Mouse (Mus musculus) intestine, embryonic 15.5 days (tissue): ENCODE results near the gene Ppp4c. TPM values are rescaled to one million over a fixed set of nuclear protein-coding genes. Genes with fewer than 3 reads are reported as not detected.

Experiments used
- ATAC-seq: fragments of 200-750 bp; cut with Nextera tagmentation; 2 replicates; pipeline ENCODE4 v1.8.0; 2017; ENCODE audit warnings: moderate TSS enrichment, moderate library complexity
- H3K27ac ChIP-seq: fragments of 300-500 bp; sonication (generic); 2 replicates; pipeline ENCODE4 v1.5.1; 2015; ENCODE audit warnings: mild to moderate bottlenecking, inconsistent platforms
- H3K27me3 ChIP-seq: fragments of 300-500 bp; sonication (generic); replicated peaks from 2 replicates; pipeline ENCODE4 v1.6.1; 2015; ENCODE audit warnings: inconsistent platforms
- H3K36me3 ChIP-seq: fragments of 300-500 bp; sonication (generic); 2 replicates; pipeline ENCODE4 v1.6.1; 2015; ENCODE audit warnings: inconsistent platforms
- H3K4me1 ChIP-seq: fragments of 300-500 bp; sonication (generic); replicated peaks from 2 replicates; pipeline ENCODE4 v1.6.1; 2015; ENCODE audit warnings: inconsistent platforms
- H3K4me2 ChIP-seq: fragments of 300-500 bp; sonication (generic); replicated peaks from 2 replicates; pipeline ENCODE4 v1.6.1; 2015; ENCODE audit warnings: mild to moderate bottlenecking, inconsistent platforms
- H3K4me3 ChIP-seq: fragments of 300-500 bp; sonication (generic); replicated peaks from 2 replicates; pipeline ENCODE4 v1.5.1; 2015; ENCODE audit warnings: inconsistent platforms
- H3K9ac ChIP-seq: fragments of 300-500 bp; sonication (generic); 2 replicates; pipeline ENCODE4 v1.6.1; 2015; ENCODE audit warnings: inconsistent platforms
- H3K9me3 ChIP-seq: fragments of 300-500 bp; sonication (generic); 2 replicates; pipeline ENCODE4 v1.6.1; 2016; ENCODE audit warnings: inconsistent platforms
- WGBS: fragments of 180-500 bp; shearing (Covaris S2); methylation state at CpG from one replicate; pipeline ENCODE4 v1.1.7; 2015; 5-methylcytosine and 5-hydroxymethylcytosine counted together
- polyA plus RNA-seq: library from polyadenylated mRNA; unstranded; fragments of >200 nt; fragmentation: Nextera tagmentation; extraction: Ambion mirVana; gene quantifications from 2 replicates; pipeline ENCODE4 v1.2.1, GENCODE M21; 2015

The Ppp4c gene
- polyA plus RNA-seq, 1 experiment from 2014 or later, result 248 TPM

DNA sequence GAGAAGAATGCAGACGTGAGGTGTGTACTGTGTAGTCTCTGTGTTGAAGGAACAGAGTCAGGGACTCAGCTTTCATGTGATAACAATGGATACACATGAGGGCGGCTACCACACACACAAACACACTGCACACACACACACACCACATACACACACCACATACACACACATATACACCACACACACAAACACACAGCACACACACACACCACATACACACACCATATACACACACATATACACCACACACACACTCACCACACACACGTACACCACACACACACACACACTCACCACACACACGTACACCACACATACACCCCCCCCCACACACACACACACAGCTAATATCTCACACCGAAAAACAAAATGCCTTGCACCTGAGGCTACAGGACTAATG, 50.8 kb downstream of the Ppp4c start:
- 86% methylated on average over 5 of the region's 5 CpGs for WGBS
- ATAC-seq, result no peak
- Histone ChIP-seq H3K27me3 (no peaks in the 10 kb centered on the region), H3K27ac (no peak overlapping the region), H3K9ac (no peak overlapping the region), H3K4me2 (no peak overlapping the region), H3K9me3 (no peaks in the 10 kb centered on the region), H3K4me3 (no peak overlapping the region), H3K4me1 (no peaks in the 10 kb centered on the region), H3K36me3 (no peaks in the 10 kb centered on the region)

- Histone ChIP-seq H3K4me3 (no peak overlapping the region), H3K4me1 (no peaks in the 10 kb centered on the region), H3K27me3 (no peaks in the 10 kb centered on the region), H3K27ac (no peak overlapping the region), H3K4me2 (no peak overlapping the region), H3K36me3 (no peaks in the 10 kb centered on the region), H3K9me3 (no peaks in the 10 kb centered on the region), H3K9ac (no peak overlapping the region)
- WGBS, result 65% methylated on average over 5 of the region's 5 CpGs
- ATAC-seq, result no peak
Measured at GRCm38 (mm10) chr7:126740977-126741376, 51.3 kb downstream of the Ppp4c start.

GRCm38 (mm10) chr7:126740132-126740735, 52.1 kb downstream of the Ppp4c start:
- WGBS, result 85% methylated on average over 13 of the region's 13 CpGs
- H3K4me2 ChIP-seq, result no peak overlapping the region
- ATAC-seq, result no peak
- H3K27ac ChIP-seq, result no peak overlapping the region
- no peaks in the 10 kb centered on the region for H3K27me3 ChIP-seq
- H3K4me3 ChIP-seq, result no peak overlapping the region
- no peak overlapping the region for H3K9ac ChIP-seq
- H3K36me3 ChIP-seq, result no peaks in the 10 kb centered on the region
- no peaks in the 10 kb centered on the region for H3K9me3 ChIP-seq
- H3K4me1 ChIP-seq, result no peaks in the 10 kb centered on the region

GRCm38 (mm10) chr7:126739551-126739950, 52.7 kb downstream of the Ppp4c start:
- H3K9me3 ChIP-seq, result no peaks in the 10 kb centered on the region

DNA sequence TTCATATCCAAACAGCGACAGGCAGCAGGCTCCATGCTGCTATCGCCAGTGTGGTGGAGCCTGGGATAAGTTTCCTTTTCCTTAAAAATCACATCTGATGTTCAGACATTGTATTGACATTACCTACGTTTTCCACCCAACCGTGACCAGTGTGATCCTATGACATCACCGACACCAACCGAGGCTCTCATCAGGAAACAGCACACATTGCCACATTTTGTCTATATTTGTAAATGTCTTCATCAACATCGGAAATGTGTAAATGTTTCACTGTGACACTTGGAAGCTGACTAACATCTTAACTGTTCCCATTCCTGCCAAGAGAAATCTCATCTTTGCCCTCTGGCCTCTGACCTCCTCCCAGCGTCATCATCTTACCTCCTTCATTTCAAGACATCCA, 56.2 kb downstream of the Ppp4c start:
- H3K4me2 ChIP-seq, result no peak overlapping the region
- no peaks in the 10 kb centered on the region for H3K9me3 ChIP-seq
- no peaks in the 10 kb centered on the region for H3K36me3 ChIP-seq
- ATAC-seq, result no peak
- no peak overlapping the region for H3K4me3 ChIP-seq
- H3K4me1 ChIP-seq, result no peaks in the 10 kb centered on the region
- H3K27me3 ChIP-seq, result no peaks in the 10 kb centered on the region
- no peak overlapping the region for H3K9ac ChIP-seq
- H3K27ac ChIP-seq, result no peak overlapping the region
- WGBS, result 79% methylated on average over 8 of the region's 8 CpGs

More at GRCm38 (mm10) chr7:126739551-126739950, 52.7 kb downstream of the Ppp4c start:
- no peaks in the 10 kb centered on the region for H3K4me1 ChIP-seq
- H3K27me3 ChIP-seq, result no peaks in the 10 kb centered on the region
- H3K27ac ChIP-seq, result no peak overlapping the region
- no peak overlapping the region for H3K4me2 ChIP-seq
- WGBS, result 86% methylated on average over 17 of the region's 17 CpGs
- H3K4me3 ChIP-seq, result no peak overlapping the region
- H3K36me3 ChIP-seq, result no peaks in the 10 kb centered on the region
- ATAC-seq, result no peak
- H3K9ac ChIP-seq, result no peak overlapping the region

Other genes with a start within 250 kb of the Ppp4c start
- gene Eif3c, start 226.1 kb downstream of the Ppp4c start, polyA plus RNA-seq, result 190 and 217 TPM in 2 replicates
- gene Apobr, start 207.6 kb downstream of the Ppp4c start, polyA plus RNA-seq, result 0.75 and 1.8 TPM in 2 replicates
- 34.4 and 34.9 TPM in 2 replicates for gene Cln3, start 206.7 kb downstream of the Ppp4c start, polyA plus RNA-seq
- not detected in 2 replicates for gene Il27, start 197.6 kb downstream of the Ppp4c start, polyA plus RNA-seq
- 53.4 and 111 TPM in 2 replicates for gene Nupr1, start 161.6 kb downstream of the Ppp4c start, polyA plus RNA-seq
- 45.2 and 51.7 TPM in 2 replicates for gene Sgf29, start 143.2 kb downstream of the Ppp4c start, polyA plus RNA-seq
- gene Sult1a1, start 116.1 kb downstream of the Ppp4c start, polyA plus RNA-seq, result 5.5 and 6.1 TPM in 2 replicates
- gene Bola2, start 97.1 kb downstream of the Ppp4c start, polyA plus RNA-seq, result 118 and 120 TPM in 2 replicates
- gene Slx1b, start 96.7 kb downstream of the Ppp4c start, polyA plus RNA-seq, result 8.1 and 9.1 TPM in 2 replicates
- gene Coro1a, start 84.7 kb downstream of the Ppp4c start, polyA plus RNA-seq, result 36.9 and 39.7 TPM in 2 replicates
- 109 and 112 TPM in 2 replicates for gene Mapk3, start 32.9 kb downstream of the Ppp4c start, polyA plus RNA-seq
- 1.4 and 1.6 TPM in 2 replicates for gene Gdpd3, start 26.2 kb downstream of the Ppp4c start, polyA plus RNA-seq
- gene Ypel3, start 15.5 kb downstream of the Ppp4c start, polyA plus RNA-seq, result 66.9 and 71.2 TPM in 2 replicates
- 0.34 and 0.43 TPM in 2 replicates for gene Tbx6, start 11.0 kb downstream of the Ppp4c start, polyA plus RNA-seq
- gene Fam57b, start 5.2 kb upstream of the Ppp4c start, polyA plus RNA-seq, result 1.2 and 1.5 TPM in 2 replicates
- gene 4930451I11Rik, start 39.1 kb upstream of the Ppp4c start, polyA plus RNA-seq, result not detected in 2 replicates
- gene Doc2a, start 54.9 kb upstream of the Ppp4c start, polyA plus RNA-seq, result 0.75 and 1.0 TPM in 2 replicates
- 23.2 and 25.1 TPM in 2 replicates for gene Hirip3, start 69.5 kb upstream of the Ppp4c start, polyA plus RNA-seq
- 59.1 and 65.9 TPM in 2 replicates for gene Ino80e, start 69.9 kb upstream of the Ppp4c start, polyA plus RNA-seq
- gene Taok2, start 92.2 kb upstream of the Ppp4c start, polyA plus RNA-seq, result 30.8 and 31.9 TPM in 2 replicates
- gene Tmem219, start 130.4 kb upstream of the Ppp4c start, polyA plus RNA-seq, result 27.8 and 33.3 TPM in 2 replicates
- 13.6 and 13.9 TPM in 2 replicates for gene Kctd13, start 136.4 kb upstream of the Ppp4c start, polyA plus RNA-seq
- 0.32 and 0.46 TPM in 2 replicates for gene Asphd1, start 157.1 kb upstream of the Ppp4c start, polyA plus RNA-seq
- gene Sez6l2, start 158.1 kb upstream of the Ppp4c start, polyA plus RNA-seq, result 2.4 and 2.9 TPM in 2 replicates
- gene Cdipt, start 183.4 kb upstream of the Ppp4c start, polyA plus RNA-seq, result 123 and 136 TPM in 2 replicates
- gene Cdiptos, start 183.6 kb upstream of the Ppp4c start, polyA plus RNA-seq, result 0.98 and 2.3 TPM in 2 replicates
- 58.3 and 59.2 TPM in 2 replicates for gene Mvp, start 222.1 kb upstream of the Ppp4c start, polyA plus RNA-seq
- 0.43 and 1.5 TPM in 2 replicates for gene Pagr1b, start 224.0 kb upstream of the Ppp4c start, polyA plus RNA-seq
- 48.4 and 52.6 TPM in 2 replicates for gene Pagr1a, start 224.9 kb upstream of the Ppp4c start, polyA plus RNA-seq
- gene Gm42742, start 228.6 kb upstream of the Ppp4c start, polyA plus RNA-seq, result 41.5 and 51.1 TPM in 2 replicates
- gene Prrt2, start 228.7 kb upstream of the Ppp4c start, polyA plus RNA-seq, result 4.3 and 5.0 TPM in 2 replicates
- gene Maz, start 234.5 kb upstream of the Ppp4c start, polyA plus RNA-seq, result 66.6 and 68.8 TPM in 2 replicates
- gene Kif22, start 250.0 kb upstream of the Ppp4c start, polyA plus RNA-seq, result 101 and 107 TPM in 2 replicates